Mouse (Mus musculus): ENCODE data around the gene C530008M17Rik. TPM values are rescaled to one million over a fixed set of nuclear protein-coding genes. Genes with fewer than 3 reads are reported as not detected.

C530008M17Rik gene
- polyA plus RNA-seq, 1 experiment from 2014 or later = 81.2 TPM

- H3K9me3 ChIP-seq (replicated peaks) = no peaks in the 10 kb centered on the region
- no peak for ATAC-seq (ENCODE audit: low FRiP score)
- H3K4me3 ChIP-seq = no peak overlapping the region
- no peaks in the 10 kb centered on the region for H3K27me3 ChIP-seq
- H3K27ac ChIP-seq = no peak overlapping the region
- H3K4me2 ChIP-seq (replicated peaks) = no peak overlapping the region
- 85% methylated on average over 6 of the region's 6 CpGs for WGBS
- H3K36me3 ChIP-seq = peaks cover 11% of the 10 kb centered on the region; the same call in 1 of the 2 replicates
- peaks cover 12% of the 10 kb centered on the region for H3K4me1 ChIP-seq
- H3K9ac ChIP-seq = no peak overlapping the region
Observed at GRCm38 (mm10) chr5:76818807-76819206, 162.5 kb downstream of the C530008M17Rik start.

GRCm38 (mm10) chr5:76822097-76822496 is 165.8 kb downstream of the C530008M17Rik start:
- H3K36me3 ChIP-seq = peaks cover 15% of the 10 kb centered on the region
- ATAC-seq (ENCODE audit: low FRiP score) = no peak

GRCm38 (mm10) chr5:76828527-76829240 is 172.4 kb downstream of the C530008M17Rik start:
- H3K9ac ChIP-seq = no peak overlapping the region
- peaks cover 20% of the 10 kb centered on the region for H3K4me1 ChIP-seq
- H3K27me3 ChIP-seq = no peaks in the 10 kb centered on the region
- ATAC-seq (ENCODE audit: low FRiP score) = peak; percentile 66
- 62% methylated on average over 7 of the region's 7 CpGs for WGBS
- H3K4me2 ChIP-seq (replicated peaks) = no peak overlapping the region
- no peak overlapping the region for H3K4me3 ChIP-seq
- peak overlapping the region; percentile 67 for H3K27ac ChIP-seq
- H3K36me3 ChIP-seq = peaks cover 11% of the 10 kb centered on the region; the same call in 1 of the 2 replicates
- no peaks in the 10 kb centered on the region for H3K9me3 ChIP-seq (replicated peaks)

More at GRCm38 (mm10) chr5:76822097-76822496, 165.8 kb downstream of the C530008M17Rik start:
- Histone ChIP-seq H3K9ac (no peak overlapping the region), H3K9me3 (replicated peaks) (no peaks in the 10 kb centered on the region), H3K4me3 (no peak overlapping the region), H3K4me1 (no peaks in the 10 kb centered on the region), H3K27ac (no peak overlapping the region), H3K4me2 (replicated peaks) (no peak overlapping the region), H3K27me3 (no peaks in the 10 kb centered on the region)
- 86% methylated on average over 15 of the region's 15 CpGs for WGBS

- ATAC-seq (ENCODE audit: low FRiP score) = no peak
- 74% methylated on average over 17 of the region's 17 CpGs for WGBS
- 0 out of 2 replicates have a peak, but pooled peaks cover 7% of the 10 kb centered on the region for H3K36me3 ChIP-seq
Observed at GRCm38 (mm10) chr5:76832529-76833210, 176.4 kb downstream of the C530008M17Rik start.

GRCm38 (mm10) chr5:76837018-76837417 is 180.7 kb downstream of the C530008M17Rik start:
- Histone ChIP-seq H3K4me1 (peaks cover 11% of the 10 kb centered on the region; the same call in 1 of the 2 replicates), H3K4me3 (no peak overlapping the region), H3K27ac (no peak overlapping the region), H3K9me3 (replicated peaks) (no peaks in the 10 kb centered on the region), H3K36me3 (peaks cover 7% of the 10 kb centered on the region; the same call in 1 of the 2 replicates), H3K27me3 (no peaks in the 10 kb centered on the region), H3K4me2 (replicated peaks) (no peak overlapping the region), H3K9ac (no peak overlapping the region)
- ATAC-seq (ENCODE audit: low FRiP score) = no peak
- 56% methylated on average over 5 of the region's 5 CpGs for WGBS

More at GRCm38 (mm10) chr5:76832529-76833210, 176.4 kb downstream of the C530008M17Rik start:
- Histone ChIP-seq H3K9me3 (replicated peaks) (no peaks in the 10 kb centered on the region), H3K4me2 (replicated peaks) (no peak overlapping the region), H3K4me3 (no peak overlapping the region), H3K27ac (0 out of 2 replicates have a peak overlapping the region, but pooled peaks have one; percentile 7), H3K4me1 (peaks cover 18% of the 10 kb centered on the region), H3K9ac (no peak overlapping the region), H3K27me3 (no peaks in the 10 kb centered on the region)

- Histone ChIP-seq H3K4me3 (no peak overlapping the region), H3K27me3 (no peaks in the 10 kb centered on the region), H3K9me3 (replicated peaks) (no peaks in the 10 kb centered on the region), H3K9ac (no peak overlapping the region), H3K36me3 (peaks cover 7% of the 10 kb centered on the region; the same call in 1 of the 2 replicates), H3K27ac (no peak overlapping the region), H3K4me1 (peaks cover 15% of the 10 kb centered on the region), H3K4me2 (replicated peaks) (no peak overlapping the region)
- 90% methylated on average over 6 of the region's 6 CpGs for WGBS
- no peak for ATAC-seq (ENCODE audit: low FRiP score)
Observed at GRCm38 (mm10) chr5:76839786-76840185, 183.5 kb downstream of the C530008M17Rik start.

DNA sequence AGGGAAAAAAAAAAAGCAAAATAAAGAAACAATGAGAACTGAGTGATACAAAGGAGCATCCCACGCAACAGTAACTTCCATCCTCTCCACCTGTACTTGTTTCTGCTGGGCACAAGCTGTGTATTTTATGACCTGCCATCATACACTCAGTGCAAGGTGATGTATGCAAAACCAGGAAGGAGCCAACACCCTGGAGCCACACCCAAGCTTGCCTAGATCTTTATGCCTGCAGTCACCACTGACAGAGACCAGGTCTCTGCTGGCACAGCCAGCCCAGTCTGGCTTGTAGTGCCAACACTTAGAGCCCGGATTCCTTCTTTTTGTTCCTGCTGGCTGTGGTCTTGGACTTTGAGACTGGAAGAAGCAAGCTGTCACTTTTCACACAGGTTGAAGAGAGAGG is 185.5 kb downstream of the C530008M17Rik start:
- no peak overlapping the region for H3K27ac ChIP-seq
- no peaks in the 10 kb centered on the region for H3K9me3 ChIP-seq (replicated peaks)
- H3K4me1 ChIP-seq = peaks cover 22% of the 10 kb centered on the region
- no peak overlapping the region for H3K4me3 ChIP-seq
- H3K27me3 ChIP-seq = no peaks in the 10 kb centered on the region
- H3K9ac ChIP-seq = no peak overlapping the region
- H3K36me3 ChIP-seq = peaks cover 7% of the 10 kb centered on the region; the same call in 1 of the 2 replicates
- H3K4me2 ChIP-seq (replicated peaks) = no peak overlapping the region
- no peak for ATAC-seq (ENCODE audit: low FRiP score)
- WGBS = 86% methylated on average over 2 of the region's 2 CpGs

DNA sequence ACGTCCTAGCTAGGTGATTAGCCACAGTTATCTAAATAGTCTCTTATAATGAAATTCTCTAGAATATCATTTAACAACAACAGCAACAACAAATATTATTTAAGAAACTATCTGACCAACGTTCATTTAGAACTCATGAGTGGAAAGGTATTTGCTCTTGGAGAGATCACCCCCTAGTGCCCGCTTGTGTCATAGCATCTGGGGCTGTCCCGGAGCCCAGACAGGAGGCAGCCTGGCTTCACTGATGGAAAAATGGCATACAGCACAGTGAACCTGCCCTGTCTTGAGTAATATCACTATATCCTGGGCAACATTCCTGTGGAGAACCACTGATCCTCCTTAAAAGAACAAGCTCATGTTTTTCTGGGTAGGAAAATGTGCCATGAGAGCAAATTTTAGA is 187.1 kb downstream of the C530008M17Rik start:
- H3K4me2 ChIP-seq (replicated peaks) = no peak overlapping the region
- H3K9ac ChIP-seq = no peak overlapping the region
- 0 out of 2 replicates have a peak, but pooled peaks have one; percentile 27 for ATAC-seq (ENCODE audit: low FRiP score)
- no peaks in the 10 kb centered on the region for H3K9me3 ChIP-seq (replicated peaks)
- H3K4me1 ChIP-seq = peaks cover 22% of the 10 kb centered on the region
- WGBS = 18% methylated on average over 4 of the region's 4 CpGs
- H3K27me3 ChIP-seq = no peaks in the 10 kb centered on the region
- H3K27ac ChIP-seq = no peak overlapping the region
- H3K36me3 ChIP-seq = peaks cover 12% of the 10 kb centered on the region; the same call in 1 of the 2 replicates
- H3K4me3 ChIP-seq = no peak overlapping the region

DNA sequence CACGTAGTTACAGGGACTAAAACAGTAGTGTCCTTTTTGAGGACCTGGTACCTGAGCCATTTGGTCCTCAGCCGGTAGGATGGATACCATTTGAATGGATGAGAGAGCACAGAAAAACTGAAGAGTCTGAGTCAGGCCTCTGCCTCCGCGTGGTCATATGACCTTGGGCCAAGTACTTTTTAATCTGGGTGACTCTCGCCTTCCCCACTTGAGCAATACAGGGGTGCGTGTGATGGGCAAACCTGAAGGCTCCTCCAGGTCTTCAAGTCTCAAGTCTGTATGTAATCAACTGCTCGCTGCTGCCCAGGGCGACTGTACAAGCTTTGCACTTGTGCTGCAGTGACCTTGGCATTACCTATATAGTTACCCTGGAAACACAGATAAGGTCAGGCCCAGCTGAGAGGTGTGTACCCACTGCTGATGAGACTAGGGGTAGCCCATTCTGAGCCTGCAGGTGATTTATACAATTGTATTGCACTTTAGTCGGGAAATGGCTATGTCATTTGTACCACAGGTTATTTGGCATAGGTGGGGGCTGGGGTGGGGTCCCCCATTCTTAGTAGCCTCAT is 187.6 kb downstream of the C530008M17Rik start:
- Histone ChIP-seq H3K36me3 (peaks cover 17% of the 10 kb centered on the region; the same call in 1 of the 2 replicates), H3K4me1 (peaks cover 22% of the 10 kb centered on the region), H3K9me3 (replicated peaks) (no peaks in the 10 kb centered on the region), H3K4me2 (replicated peaks) (no peak overlapping the region), H3K27me3 (no peaks in the 10 kb centered on the region), H3K9ac (no peak overlapping the region), H3K27ac (no peak overlapping the region), H3K4me3 (no peak overlapping the region)
- 89% methylated on average over 9 of the region's 9 CpGs for WGBS
- ATAC-seq (ENCODE audit: low FRiP score) = 0 out of 2 replicates have a peak, but pooled peaks have one; percentile 12

GRCm38 (mm10) chr5:76844618-76845186 is 188.4 kb downstream of the C530008M17Rik start:
- 66% methylated on average over 14 of the region's 14 CpGs for WGBS
- Histone ChIP-seq H3K4me1 (peaks cover 22% of the 10 kb centered on the region), H3K4me3 (no peak overlapping the region), H3K36me3 (peaks cover 22% of the 10 kb centered on the region; the same call in 1 of the 2 replicates), H3K9me3 (replicated peaks) (no peaks in the 10 kb centered on the region), H3K4me2 (replicated peaks) (no peak overlapping the region), H3K9ac (no peak overlapping the region), H3K27me3 (no peaks in the 10 kb centered on the region), H3K27ac (peak overlapping the region; percentile 40; the same call in 1 of the 2 replicates)
- ATAC-seq (ENCODE audit: low FRiP score) = no peak

GRCm38 (mm10) chr5:76847106-76847505 is 190.8 kb downstream of the C530008M17Rik start:
- H3K4me2 ChIP-seq (replicated peaks) = no peak overlapping the region
- 90% methylated on average over 6 of the region's 6 CpGs for WGBS
- H3K4me1 ChIP-seq = peaks cover 25% of the 10 kb centered on the region
- no peak overlapping the region for H3K4me3 ChIP-seq
- peaks cover 19% of the 10 kb centered on the region; the same call in 1 of the 2 replicates for H3K36me3 ChIP-seq
- no peaks in the 10 kb centered on the region for H3K27me3 ChIP-seq
- H3K9me3 ChIP-seq (replicated peaks) = no peaks in the 10 kb centered on the region
- H3K27ac ChIP-seq = no peak overlapping the region
- H3K9ac ChIP-seq = no peak overlapping the region
- no peak for ATAC-seq (ENCODE audit: low FRiP score)

DNA sequence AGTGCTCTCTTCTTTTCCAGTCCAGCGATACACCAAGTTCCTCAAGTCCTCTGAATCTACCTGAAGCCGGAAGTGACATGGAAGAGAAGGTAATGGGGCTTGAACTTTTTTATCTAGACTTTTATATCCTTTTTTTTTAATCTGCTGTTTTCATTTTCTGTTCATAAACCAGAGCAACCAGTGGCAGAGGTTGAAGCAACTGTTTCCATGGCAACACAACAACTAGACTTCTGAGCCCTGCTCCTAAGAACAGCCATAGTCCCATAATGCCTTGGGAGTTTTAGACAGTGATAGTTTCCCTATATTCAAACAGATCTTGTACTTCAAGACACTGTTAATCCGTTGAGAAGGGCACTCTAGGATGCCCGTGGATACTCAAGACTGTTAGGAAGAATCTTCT is 195.0 kb downstream of the C530008M17Rik start:
- no peak overlapping the region for H3K4me3 ChIP-seq
- H3K9ac ChIP-seq = no peak overlapping the region
- H3K36me3 ChIP-seq = peaks cover 28% of the 10 kb centered on the region; the same call in 1 of the 2 replicates
- peaks cover 12% of the 10 kb centered on the region for H3K4me1 ChIP-seq
- peaks cover 17% of the 10 kb centered on the region for H3K27me3 ChIP-seq
- H3K27ac ChIP-seq = no peak overlapping the region
- WGBS = 80% methylated on average over 4 of the region's 4 CpGs
- no peaks in the 10 kb centered on the region for H3K9me3 ChIP-seq (replicated peaks)
- no peak overlapping the region for H3K4me2 ChIP-seq (replicated peaks)
- no peak for ATAC-seq (ENCODE audit: low FRiP score)
